Mouse (Mus musculus) spleen, postnatal 36 days (tissue): Measurements from ENCODE around the gene Phb.

ENCODE experiments used
- DNase-seq, 2 experiments: peaks; one replicate each; pipeline ENCODE4 v3.0.0; 2022; ENCODE audit warnings: low spot score in 2 of 2, mixed read lengths in 1 of 2

Phb gene

DNA sequence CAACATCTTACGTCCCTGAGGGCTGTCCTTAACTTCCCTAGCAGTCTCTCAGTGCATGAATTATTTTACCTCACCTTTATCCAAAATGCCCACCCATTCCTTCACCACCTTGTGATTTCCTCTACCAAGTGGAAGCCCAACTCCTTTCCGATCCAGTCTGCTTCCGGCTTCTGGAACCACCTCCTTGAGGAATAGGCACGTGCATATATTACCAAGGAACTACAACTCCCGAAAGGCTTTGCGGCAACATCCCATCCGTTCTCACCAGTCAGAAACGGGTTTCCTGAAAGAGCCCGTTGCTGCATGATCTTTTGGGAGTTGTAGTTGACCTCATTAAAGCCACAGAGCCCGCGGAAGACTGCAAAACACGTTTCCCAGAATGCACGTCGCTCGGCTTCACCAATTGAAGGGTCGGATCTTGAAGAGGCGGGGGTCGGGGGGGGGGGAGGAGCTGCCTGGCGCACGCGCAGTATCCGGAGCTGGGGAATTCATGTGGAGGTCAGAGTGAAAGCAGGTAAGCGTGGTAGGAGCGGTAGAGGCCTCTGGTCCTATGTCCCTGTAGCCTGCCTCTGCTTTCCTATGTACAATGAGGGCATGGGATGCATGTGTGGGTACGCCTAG is at the start of gene Phb:
Gene Phb, plus strand, starts transcription at position 429 of the 621 bp plus-strand sequence.
- DNase-seq = peak; percentile 94 to 97

DNA sequence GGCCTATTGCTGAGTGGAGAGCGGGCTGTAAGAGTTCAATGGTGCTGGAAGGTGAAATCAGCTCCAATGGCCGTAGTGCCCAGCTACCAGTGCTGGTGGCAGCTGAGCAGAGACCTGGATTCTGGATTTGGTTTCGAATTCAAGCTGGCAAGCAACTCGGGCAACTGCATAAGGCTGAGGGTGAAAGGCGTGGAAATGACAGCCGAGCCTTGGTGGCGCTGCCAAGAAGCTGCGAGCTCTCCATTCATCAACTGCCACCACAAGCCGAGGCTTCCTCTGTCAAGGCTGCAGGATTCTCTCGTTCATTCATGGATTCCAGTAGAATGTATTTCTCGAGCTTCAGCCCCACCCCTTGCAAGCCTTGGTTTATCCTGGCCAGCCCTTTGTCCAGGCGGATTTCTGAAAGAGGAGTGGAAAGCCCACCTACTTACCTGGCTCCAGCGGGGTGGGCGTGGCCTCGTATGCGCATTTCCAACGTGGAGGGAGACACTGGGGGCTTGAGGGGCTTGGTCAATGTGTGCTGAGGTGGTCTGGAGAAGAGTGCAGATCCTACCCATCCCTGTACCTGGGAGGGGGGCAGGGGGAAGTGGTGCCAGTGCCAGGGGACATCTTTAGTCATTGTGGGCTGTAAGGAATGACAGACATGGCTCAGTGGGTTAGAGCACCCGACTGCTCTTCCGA is 48.8 kb upstream of the Phb start:
- no peak for DNase-seq

DNA sequence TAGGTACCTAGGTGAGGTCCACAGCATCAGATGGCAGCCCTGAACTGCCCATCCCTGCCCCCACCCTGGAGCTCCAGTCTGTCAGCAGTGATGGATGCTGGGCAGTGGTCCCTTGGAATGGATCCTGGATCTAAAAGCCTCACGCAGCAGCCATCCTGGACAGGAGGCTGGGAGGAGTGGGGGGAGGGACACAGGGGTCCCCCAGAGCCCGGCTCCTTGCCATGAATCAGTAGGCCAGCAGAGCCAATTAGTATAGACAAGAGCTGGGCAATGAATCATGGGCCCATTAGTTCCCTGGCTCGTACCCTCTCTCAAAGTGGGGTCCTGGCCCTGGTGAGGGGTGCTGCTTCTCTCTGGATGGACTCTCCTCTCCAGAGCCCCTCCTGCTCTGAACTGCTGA is 47.7 kb upstream of the Phb start:
- no peak for DNase-seq

DNA sequence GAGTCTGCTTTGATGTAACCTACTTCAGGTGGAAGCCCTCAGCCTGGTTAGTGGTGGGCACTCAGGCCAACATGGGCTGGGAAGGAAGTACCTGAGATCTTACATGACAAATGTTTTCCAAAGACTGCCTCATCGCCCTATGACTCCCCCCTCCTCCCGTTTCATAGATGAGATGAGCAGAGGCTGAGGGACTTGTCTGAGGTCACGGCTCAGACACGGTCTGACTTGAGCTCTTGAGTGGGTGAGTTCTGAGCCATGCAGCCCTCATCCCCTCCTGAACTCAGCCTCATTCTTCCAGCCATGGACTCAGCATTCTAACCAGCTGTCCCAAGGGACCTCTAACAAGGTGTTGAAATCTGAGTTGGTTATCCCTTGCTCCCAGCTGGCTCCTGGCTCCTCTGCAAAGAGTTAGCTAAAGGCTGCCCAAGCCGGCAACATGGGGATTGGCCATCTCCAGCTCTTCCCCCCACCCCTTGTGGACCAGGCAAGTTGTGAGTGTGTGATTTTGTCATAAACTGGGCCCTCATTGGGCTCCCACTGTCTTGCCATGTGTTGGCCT is 46.8 kb upstream of the Phb start:
- no peak for DNase-seq

DNA sequence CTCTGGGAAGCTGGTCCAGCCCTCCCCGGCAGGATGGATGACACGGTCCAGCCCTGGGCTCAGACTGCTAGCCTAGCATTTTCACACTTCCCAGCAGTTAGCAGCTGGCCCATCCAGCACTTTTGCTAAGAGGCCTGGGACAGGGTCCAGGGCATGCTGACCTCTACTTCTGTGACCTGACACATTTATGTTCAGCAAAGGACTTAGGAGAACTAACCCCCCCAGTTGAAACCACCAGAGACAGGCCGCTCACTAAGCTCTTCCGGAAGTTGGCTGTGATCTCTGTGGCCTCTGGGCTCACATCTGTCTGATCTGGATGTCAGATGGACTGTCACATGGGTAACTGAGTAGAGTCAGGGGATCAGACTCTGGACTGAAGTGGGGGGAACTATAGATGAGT is 45.7 kb upstream of the Phb start:
- DNase-seq = peak in 1 of 2 experiments; percentile 7

DNA sequence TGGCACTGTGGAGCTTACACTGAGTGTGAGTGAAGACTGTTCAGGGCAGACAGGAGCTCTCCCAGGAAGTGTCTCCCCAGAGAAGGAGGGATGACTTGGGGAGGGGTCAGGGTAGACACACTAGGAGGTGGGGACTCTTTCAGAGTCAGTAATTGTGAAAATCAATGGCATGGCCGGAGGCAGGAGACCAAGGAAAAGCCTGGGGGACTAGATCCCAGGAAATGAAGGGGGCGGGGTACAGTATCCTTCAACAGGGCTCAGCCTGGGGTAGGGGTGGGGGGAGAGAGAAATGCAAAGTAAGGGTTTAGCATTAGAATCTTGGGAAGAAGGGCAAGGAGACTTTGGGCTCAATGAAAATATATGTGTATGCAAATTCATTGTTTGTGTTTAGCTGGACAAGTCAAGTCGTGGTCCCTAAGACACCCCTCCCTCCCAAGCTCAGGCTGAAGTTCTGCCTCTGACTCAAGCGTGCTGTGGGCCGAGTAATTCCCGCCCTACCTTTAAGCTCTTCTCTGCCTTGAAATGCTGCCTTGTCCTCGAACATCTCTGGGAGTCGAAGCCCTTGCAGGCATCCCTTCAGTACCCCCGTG is 45.1 kb upstream of the Phb start:
- no peak for DNase-seq

DNA sequence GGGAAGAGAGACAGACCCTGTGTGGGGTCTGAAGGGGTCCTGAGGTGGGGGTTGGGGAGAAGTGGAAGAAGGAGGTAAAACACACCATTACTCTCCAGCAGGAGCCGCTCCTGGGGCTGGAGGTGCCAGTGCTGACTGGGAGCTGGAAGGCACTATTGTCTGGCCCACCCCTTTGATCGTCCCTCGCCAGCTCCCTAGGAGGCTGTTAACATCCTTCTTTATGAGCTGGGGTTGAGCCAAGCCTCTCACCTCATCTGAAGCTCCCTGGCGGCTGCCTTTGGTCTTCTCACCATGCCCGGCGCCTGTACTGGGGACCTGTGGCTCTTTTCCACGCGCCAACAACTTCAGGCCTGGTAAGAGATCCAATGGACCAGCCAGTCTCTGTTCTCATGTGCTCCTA is 44.3 kb upstream of the Phb start:
- DNase-seq = no peak

DNA sequence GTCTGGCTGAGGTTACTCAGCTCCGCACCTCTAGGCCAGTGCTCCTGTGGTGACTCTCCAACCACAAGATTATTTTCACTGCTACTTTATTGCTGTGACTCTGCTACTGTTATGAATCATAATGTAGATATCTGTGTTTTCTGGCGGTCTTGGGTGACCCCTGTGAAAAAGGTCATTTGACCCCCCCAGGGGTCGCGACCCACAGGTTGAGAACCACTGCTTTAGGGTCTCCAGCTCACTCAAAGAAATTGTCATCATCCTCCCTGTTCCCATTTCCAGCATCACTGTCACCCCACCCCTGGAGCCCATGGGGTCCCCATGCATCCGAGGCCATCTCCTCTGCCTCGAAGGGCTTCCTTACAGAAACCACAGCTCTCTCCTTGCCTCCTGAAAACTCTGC is 36.2 kb upstream of the Phb start:
- no peak for DNase-seq

DNA sequence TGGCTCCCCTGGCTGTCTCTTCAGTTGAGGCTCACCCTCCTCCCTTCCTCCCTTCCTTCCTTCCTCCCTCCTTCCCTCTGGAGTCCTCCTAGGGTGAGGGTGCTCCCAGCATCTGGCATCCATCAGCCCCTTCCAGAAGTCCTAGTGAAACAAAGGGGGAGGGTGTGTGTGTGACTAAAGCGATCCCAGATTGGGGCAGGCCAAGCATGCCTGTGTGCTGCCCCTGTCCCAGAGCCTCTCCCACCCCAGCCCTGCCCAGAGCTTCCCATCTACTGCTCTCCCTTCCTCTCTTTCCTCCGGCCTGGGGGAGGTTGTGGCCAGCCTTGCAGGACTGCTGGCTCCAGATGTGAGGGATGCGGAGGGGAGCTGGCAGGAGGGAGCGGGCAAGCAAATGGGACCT is 35.5 kb upstream of the Phb start:
- no peak for DNase-seq

DNA sequence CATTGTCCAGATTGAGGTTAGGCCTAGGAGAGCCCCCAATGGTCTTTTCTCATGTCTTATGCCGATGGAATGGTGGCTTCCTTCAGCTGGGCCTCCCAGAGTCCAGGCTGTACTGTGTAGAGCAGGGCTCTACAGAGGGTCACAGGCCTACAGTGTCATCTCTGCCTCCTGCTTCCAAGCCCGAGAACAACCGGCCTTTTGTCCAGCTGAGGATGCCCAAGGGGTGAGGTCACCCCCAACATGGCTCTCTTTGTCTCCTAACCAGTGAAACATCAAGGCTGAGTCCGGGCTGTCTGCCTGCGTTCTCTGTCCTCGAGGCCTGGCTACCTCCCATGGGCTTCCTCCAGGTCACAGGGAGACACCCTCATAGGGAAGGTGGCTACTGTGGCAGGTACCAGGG is 34.3 kb upstream of the Phb start:
- DNase-seq = no peak

DNA sequence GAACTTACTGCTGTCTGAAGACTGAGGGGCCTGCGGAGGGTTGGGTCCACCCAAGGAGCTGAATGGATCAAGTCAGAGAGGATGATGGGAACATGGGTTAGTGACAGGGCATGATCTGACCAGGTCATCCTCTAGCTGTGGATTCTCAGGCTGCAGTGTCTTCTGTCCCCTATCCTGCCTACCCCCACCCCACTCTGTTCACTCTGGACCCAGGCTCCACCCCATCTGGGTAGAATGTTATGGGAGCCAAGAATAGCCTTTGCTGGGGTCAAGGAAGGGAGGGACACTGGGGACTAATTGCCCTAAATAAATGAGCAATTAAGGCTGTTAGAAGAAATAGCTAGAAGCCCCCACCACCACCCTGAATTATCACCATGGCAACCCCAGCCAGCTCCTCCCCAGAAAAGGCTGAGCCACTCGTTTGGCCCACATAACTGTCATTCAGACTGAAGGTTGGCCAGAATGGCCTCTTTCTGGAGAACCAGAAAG is 33.2 kb upstream of the Phb start:
- no peak for DNase-seq

DNA sequence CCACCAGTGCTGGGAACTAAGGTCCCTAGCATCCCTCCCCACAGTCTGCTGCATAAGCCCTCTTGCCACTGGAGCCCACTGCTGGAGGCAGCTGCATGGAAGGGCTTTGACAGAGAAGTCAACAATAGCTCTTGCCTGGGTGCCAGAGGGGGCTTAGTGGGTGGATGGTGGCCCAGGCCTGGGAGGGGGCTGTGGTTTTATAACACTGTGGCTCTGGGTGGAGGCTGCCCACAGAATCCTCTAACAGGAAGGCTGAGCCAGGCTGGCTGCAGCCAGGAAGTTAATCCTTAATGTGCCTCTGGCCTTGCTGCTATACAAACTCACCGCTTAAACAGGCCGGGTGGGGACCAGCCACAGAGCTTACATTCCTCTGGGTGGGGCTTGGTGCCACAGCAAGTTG is 31.7 kb upstream of the Phb start:
- DNase-seq = no peak

DNA sequence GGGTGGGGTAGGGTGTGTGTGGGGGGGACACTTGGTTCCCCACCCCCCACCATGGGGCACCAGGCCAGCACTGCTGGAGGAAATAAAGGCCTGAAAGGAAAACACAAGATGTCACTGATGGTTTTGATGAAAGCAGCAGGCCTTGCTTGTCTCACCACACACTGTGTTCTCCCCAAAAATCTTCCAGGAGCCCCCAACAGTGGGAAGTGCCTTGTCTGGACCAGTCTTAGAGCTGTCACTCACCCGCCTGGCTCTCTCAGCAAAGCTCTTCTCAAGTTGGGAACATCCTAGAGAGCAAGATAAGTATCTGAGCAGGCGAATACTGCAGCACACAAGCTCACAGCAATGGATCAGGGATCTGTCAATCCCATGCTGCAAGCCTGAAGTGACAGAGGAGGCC is 26.0 kb upstream of the Phb start:
- DNase-seq = no peak

DNA sequence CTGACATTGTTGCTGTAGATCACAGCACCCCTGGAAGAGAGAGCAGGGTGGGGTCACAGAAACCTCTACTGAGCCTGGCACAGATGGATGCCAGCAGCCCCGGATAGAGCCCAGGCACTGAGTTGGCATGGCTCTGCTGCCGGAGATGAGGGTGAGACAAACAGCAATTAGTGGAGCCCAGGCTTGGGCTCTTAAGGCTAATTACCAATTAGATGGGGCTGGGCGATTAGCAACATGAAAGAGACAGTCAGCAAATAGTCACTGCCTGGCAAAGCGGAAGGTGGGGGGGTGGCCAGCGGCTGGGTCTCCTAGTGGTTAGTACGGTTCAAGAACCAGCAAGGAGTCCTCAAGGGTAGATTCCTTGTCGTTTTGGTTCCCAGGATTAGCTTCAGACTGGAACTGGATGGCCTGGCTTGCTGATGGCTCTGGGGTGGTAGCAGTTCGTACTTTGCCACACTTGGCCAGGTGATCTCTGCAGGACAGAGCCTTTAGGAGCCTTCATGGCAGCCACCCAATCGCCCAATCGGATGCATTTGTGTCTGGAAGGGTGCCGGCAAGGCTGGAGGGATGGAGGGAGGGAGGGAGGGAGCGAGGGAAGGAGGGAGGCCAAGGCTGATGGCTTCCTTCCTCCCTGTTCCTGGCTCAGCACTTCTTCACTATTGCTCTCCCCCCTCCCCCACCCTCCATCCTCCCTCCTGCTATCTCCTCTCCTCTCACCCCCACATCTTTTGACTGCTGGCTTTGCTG is 24.1 kb upstream of the Phb start:
- no peak for DNase-seq

DNA sequence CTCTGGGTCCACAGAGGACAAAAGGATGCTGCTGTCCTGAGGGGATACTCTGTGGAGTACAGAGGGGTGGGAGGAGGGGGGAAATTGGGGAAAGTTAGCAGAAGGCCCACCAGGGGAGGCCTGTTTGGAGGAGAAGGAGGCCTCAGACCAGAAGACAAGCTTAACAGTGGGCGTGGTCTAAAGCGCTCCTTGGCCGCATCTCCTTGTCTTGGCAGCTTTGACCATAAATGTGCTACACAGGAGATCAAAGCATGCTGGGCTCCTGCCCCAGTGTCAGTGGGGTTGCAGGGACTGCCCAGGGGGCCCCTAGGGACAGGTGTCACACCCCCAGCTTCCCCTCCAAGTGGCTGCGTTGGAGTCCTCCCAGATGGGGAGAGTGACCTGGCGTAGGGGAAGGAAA is 22.9 kb upstream of the Phb start:
- no peak for DNase-seq

DNA sequence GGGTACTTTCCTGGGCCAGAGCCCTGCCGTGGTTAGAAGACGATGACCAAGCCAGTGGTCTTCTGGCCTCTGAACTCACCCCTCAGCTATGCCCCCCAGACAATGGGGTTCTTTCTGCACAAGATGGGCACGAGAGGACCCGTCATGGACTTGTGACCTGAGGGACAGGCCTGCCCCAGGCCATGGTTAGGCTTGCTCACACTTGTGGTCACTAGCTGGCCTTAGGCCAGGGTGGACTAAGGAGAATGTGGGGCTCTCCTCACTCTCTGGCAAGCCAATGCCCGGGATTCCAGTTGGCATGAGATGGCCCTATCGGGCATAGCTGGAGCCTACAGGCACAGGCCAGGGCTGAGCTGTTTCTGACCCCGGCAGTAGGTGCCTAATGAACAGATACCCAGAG is 22.4 kb upstream of the Phb start:
- no peak for DNase-seq

DNA sequence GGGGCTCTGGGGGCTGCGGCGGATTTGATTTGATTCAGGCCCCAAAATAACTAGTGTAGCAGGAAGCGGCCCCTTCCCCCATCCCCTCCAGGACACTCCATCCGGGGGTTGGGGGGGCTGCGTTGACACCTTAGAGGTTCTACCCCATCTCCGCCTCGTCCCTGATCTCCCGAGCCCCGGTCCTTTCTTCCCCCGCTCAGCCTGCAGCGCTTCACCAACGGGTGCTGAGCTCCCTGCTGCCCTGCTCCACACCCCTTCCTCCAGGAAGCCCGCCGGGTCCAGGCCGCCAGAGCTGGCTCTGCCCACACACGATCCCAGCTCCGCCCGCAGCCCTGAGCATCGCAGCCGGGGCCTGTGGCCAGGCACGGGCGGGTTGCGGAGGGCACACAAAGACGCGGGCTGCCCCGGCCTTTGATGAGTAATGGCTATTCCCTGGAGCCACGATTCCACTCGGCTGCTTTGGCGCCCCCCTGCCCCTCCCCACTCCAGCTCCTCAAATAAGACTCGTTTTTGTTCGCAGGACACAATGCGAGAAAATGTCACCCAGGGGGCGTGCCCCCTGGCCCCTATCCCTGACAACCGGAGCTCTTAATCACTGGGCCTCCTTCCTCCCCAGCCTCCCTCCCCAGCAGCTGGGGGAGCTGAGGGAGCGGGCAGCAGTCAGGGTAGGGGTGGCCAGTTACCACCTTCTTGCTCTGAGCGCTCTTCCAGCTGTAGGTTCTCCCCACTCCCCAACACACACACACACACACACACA is 21.2 kb upstream of the Phb start:
- no peak for DNase-seq

DNA sequence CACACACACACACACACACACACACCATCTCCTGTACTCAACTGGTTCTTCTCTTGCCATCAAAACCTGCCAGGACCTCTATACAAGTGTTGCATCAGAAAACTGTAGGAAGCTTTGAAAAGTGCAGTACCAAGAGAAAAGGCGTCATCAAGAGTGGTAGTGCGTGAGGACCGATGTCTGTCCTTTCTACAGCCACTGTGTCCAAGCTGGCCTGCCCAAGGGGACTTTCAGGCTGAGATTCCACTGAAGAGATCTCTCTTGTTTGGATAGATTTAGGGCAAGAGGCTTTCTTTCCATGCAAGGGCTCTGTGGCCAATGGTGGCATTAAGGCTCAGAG is 20.6 kb upstream of the Phb start:
- DNase-seq = no peak

DNA sequence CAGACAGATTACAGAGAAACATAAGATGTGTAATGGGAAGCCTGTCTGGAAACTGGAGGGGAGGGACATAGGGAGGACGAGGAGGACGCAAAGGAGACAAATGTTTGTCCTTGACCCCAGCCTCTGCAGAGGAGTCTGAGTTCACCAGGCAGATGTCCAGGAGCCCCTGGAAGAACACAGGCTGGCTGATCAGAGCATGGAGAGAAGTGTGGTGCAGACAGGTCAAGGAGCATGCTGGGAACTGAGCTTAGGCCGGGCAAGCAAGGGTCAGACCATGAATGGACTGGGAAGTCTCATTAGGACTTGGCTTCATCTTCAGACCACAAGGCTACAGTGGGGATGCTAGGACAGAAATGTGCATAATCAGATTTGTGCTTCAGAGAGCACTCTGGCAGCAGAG is 19.0 kb upstream of the Phb start:
- no peak for DNase-seq

DNA sequence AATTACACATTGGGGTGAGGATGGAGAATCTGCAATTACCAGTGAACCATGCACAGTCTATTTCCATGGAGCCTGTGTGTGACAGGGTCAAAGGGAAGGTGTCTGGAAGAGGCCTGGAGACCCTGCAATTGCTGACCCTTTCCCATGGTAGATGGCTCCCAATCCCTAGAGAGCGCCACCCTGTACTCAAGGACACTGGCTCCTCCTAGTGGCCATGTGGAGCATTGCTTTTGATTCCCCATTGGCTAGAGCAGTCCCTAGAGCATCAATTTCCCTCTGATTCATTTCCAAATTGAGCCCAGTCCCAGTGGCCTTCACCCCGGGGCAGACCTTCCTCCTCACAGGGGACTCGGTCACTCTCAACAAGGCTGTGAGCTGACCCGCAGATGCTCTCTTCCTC is 17.9 kb upstream of the Phb start:
- DNase-seq = peak; percentile 36 to 41

DNA sequence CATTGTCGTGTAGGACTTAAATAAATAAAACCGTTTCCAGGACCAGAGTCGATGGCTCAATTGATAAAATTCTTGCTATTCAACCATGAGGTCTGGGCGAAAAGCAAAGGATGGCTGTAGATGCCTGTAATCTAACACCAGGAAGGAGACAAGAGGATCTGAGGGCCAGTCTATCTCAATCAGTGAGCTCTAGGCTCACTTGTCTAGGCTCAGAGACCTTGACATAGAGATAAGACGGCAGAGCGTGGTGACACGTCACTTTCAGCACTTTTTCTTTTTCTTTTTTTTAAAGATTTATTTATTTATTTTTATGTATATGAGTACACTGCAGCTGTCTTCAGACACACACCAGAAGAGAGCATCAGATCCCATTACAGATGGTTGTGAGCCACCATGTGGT is 17.2 kb upstream of the Phb start:
- no peak for DNase-seq

DNA sequence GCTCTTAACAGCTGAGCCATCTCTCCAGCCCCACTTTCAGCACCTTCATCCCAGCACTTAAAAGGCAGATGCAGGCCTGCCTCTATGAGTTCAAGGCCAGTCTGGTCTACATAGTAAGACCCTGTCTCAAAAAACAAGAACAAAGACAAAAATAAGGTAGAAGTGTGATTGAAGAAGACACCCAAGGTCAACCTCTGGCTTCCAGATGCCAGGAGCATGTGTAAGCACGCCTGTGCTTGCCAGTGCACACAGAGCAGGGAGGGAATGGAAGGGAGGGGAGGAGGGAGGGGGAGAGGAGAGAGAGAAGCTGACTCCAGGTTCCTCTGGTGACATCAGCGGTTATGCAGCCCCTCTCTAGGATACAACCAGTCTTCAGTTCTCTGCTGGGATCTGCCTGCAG is 16.8 kb upstream of the Phb start:
- DNase-seq = no peak
